Mouse (Mus musculus) liver, embryonic 15.5 days (tissue): Measurements from ENCODE around the gene Slc23a4. TPM values are rescaled to one million over a fixed set of nuclear protein-coding genes. Genes with fewer than 3 reads are reported as not detected.
A peak's percentile ranks its signal among the peaks of the same experiment; 100 is the strongest.

Experiments
- ATAC-seq: fragments of 200-750 bp; cut with Nextera tagmentation; 2 replicates; pipeline ENCODE4 v1.8.0; 2017; ENCODE audit warnings: moderate number of reproducible peaks, mild to moderate bottlenecking, moderate library complexity; ENCODE audit not compliant: insufficient read depth
- H3K27ac ChIP-seq: fragments of 300-500 bp; sonication (generic); replicated peaks from 2 replicates; pipeline ENCODE4 v1.5.1; 2015; ENCODE audit warnings: mild to moderate bottlenecking, inconsistent platforms
- H3K27me3 ChIP-seq: fragments of 300-500 bp; sonication (generic); 2 replicates; pipeline ENCODE4 v1.6.1; 2015; ENCODE audit warnings: mild to moderate bottlenecking, inconsistent platforms
- H3K36me3 ChIP-seq: fragments of 300-500 bp; sonication (generic); replicated peaks from 2 replicates; pipeline ENCODE4 v1.6.1; 2015; ENCODE audit warnings: moderate library complexity, mild to moderate bottlenecking, inconsistent platforms
- H3K4me1 ChIP-seq: fragments of 300-500 bp; sonication (generic); replicated peaks from 2 replicates; pipeline ENCODE4 v1.6.1; 2015; ENCODE audit warnings: inconsistent platforms
- H3K4me2 ChIP-seq: fragments of 300-500 bp; sonication (generic); 2 replicates; pipeline ENCODE4 v1.6.1; 2015; ENCODE audit warnings: moderate library complexity, mild to moderate bottlenecking, inconsistent platforms
- H3K4me3 ChIP-seq: fragments of 300-500 bp; sonication (generic); replicated peaks from 2 replicates; pipeline ENCODE4 v1.5.1; 2015; ENCODE audit warnings: mild to moderate bottlenecking, inconsistent platforms
- H3K9ac ChIP-seq: fragments of 300-500 bp; sonication (generic); 2 replicates; pipeline ENCODE4 v1.6.1; 2015; ENCODE audit warnings: moderate library complexity, mild to moderate bottlenecking, inconsistent platforms
- H3K9me3 ChIP-seq: fragments of 300-500 bp; sonication (generic); replicated peaks from 2 replicates; pipeline ENCODE4 v1.6.1; 2016; ENCODE audit warnings: inconsistent platforms
- WGBS: fragments of 180-500 bp; shearing (Covaris S2); methylation state at CpG from one replicate; pipeline ENCODE4 v1.1.7; 2015; ENCODE audit warnings: mixed read lengths; ENCODE audit not compliant: insufficient replicate concordance; 5-methylcytosine and 5-hydroxymethylcytosine counted together
- polyA plus RNA-seq: library from polyadenylated mRNA; unstranded; fragments of >200 nt; fragmentation: Nextera tagmentation; extraction: Ambion mirVana; gene quantifications from 2 replicates; pipeline ENCODE4 v1.2.1, GENCODE M21; 2015

Slc23a4 gene
- polyA plus RNA-seq, 1 experiment from 2014 or later, result 0.17 TPM

- no peak overlapping the region for H3K4me2 ChIP-seq
- WGBS, result 84% methylated on average over 7 of the region's 7 CpGs
- no peaks in the 10 kb centered on the region for H3K9me3 ChIP-seq
- no peak overlapping the region for H3K4me3 ChIP-seq
- ATAC-seq, result no peak
- H3K27ac ChIP-seq, result no peak overlapping the region
- peaks cover 92% of the 10 kb centered on the region for H3K36me3 ChIP-seq
- no peaks in the 10 kb centered on the region for H3K27me3 ChIP-seq
- peaks cover 52% of the 10 kb centered on the region for H3K4me1 ChIP-seq
- no peak overlapping the region for H3K9ac ChIP-seq
Measured at GRCm38 (mm10) chr6:34902578-34902977, 85.6 kb downstream of the Slc23a4 start.

- Histone ChIP-seq H3K4me1 (peaks cover 46% of the 10 kb centered on the region), H3K36me3 (peaks cover 97% of the 10 kb centered on the region), H3K4me2 (no peak overlapping the region), H3K27me3 (no peaks in the 10 kb centered on the region), H3K4me3 (no peak overlapping the region), H3K27ac (no peak overlapping the region), H3K9me3 (no peaks in the 10 kb centered on the region), H3K9ac (no peak overlapping the region)
- WGBS, result 56% methylated on average over 9 of the region's 9 CpGs
- ATAC-seq, result no peak
Measured at GRCm38 (mm10) chr6:34901911-34902444, 86.2 kb downstream of the Slc23a4 start.

- Histone ChIP-seq H3K4me2 (no peak overlapping the region), H3K4me1 (peaks cover 36% of the 10 kb centered on the region), H3K27me3 (no peaks in the 10 kb centered on the region), H3K9ac (no peak overlapping the region), H3K4me3 (no peak overlapping the region), H3K9me3 (no peaks in the 10 kb centered on the region), H3K27ac (no peak overlapping the region), H3K36me3 (peaks cover 97% of the 10 kb centered on the region)
- WGBS, result 82% methylated on average over 2 of the region's 2 CpGs
- ATAC-seq, result no peak
Measured at GRCm38 (mm10) chr6:34900990-34901389, 87.2 kb downstream of the Slc23a4 start.

GRCm38 (mm10) chr6:34899127-34899526, 89.1 kb downstream of the Slc23a4 start:
- WGBS, result 40% methylated on average over 2 of the region's 2 CpGs

GRCm38 (mm10) chr6:34896168-34896780, 91.9 kb downstream of the Slc23a4 start:
- H3K36me3 ChIP-seq, result peaks cover 94% of the 10 kb centered on the region
- H3K4me1 ChIP-seq, result peaks cover 11% of the 10 kb centered on the region
- 85% methylated on average over 16 of the region's 16 CpGs for WGBS
- H3K27ac ChIP-seq, result no peak overlapping the region
- H3K9ac ChIP-seq, result no peak overlapping the region
- ATAC-seq, result no peak
- no peak overlapping the region for H3K4me3 ChIP-seq
- no peaks in the 10 kb centered on the region for H3K27me3 ChIP-seq
- H3K9me3 ChIP-seq, result no peaks in the 10 kb centered on the region
- no peak overlapping the region for H3K4me2 ChIP-seq

More at GRCm38 (mm10) chr6:34899127-34899526, 89.1 kb downstream of the Slc23a4 start:
- H3K27ac ChIP-seq, result no peak overlapping the region
- peak; percentile 41 for ATAC-seq
- no peak overlapping the region for H3K4me3 ChIP-seq
- no peak overlapping the region for H3K4me2 ChIP-seq
- no peaks in the 10 kb centered on the region for H3K9me3 ChIP-seq
- peaks cover 97% of the 10 kb centered on the region for H3K36me3 ChIP-seq
- H3K9ac ChIP-seq, result no peak overlapping the region
- peaks cover 34% of the 10 kb centered on the region for H3K4me1 ChIP-seq
- H3K27me3 ChIP-seq, result no peaks in the 10 kb centered on the region

GRCm38 (mm10) chr6:34895569-34895968, 92.6 kb downstream of the Slc23a4 start:
- Histone ChIP-seq H3K4me2 (no peak overlapping the region), H3K4me3 (no peak overlapping the region), H3K27ac (no peak overlapping the region), H3K9ac (no peak overlapping the region), H3K4me1 (peaks cover 11% of the 10 kb centered on the region), H3K36me3 (peaks cover 94% of the 10 kb centered on the region), H3K27me3 (no peaks in the 10 kb centered on the region), H3K9me3 (no peaks in the 10 kb centered on the region)
- no peak for ATAC-seq
- WGBS, result 83% methylated on average over 7 of the region's 7 CpGs

Other genes starting within 250 kb of the Slc23a4 start
- 2.4 and 3.2 TPM in 2 replicates for gene Agbl3, start 208.0 kb downstream of the Slc23a4 start, polyA plus RNA-seq
- 5.8 and 8.5 TPM in 2 replicates for gene Tmem140, start 125.3 kb downstream of the Slc23a4 start, polyA plus RNA-seq
- 5.7 and 6.1 TPM in 2 replicates for gene Cyren, start 110.3 kb downstream of the Slc23a4 start, polyA plus RNA-seq
- gene Wdr91, start 77.5 kb downstream of the Slc23a4 start, polyA plus RNA-seq, result 10.2 and 11.0 TPM in 2 replicates
- gene Stra8, start 68.2 kb downstream of the Slc23a4 start, polyA plus RNA-seq, result not detected in 2 replicates
- gene Cnot4, start 145.3 kb upstream of the Slc23a4 start, polyA plus RNA-seq, result 9.4 and 11.1 TPM in 2 replicates
- 16.2 and 16.5 TPM in 2 replicates for gene Nup205, start 189.0 kb upstream of the Slc23a4 start, polyA plus RNA-seq